Mouse (Mus musculus) kidney, postnatal 10 days (tissue): ENCODE measurements around the gene Mta2.
"Not testable (repeated sequence)": the region's sequence is repeated elsewhere in the genome, so short reads cannot be mapped to it uniquely, and the experiment has no call there.

Source experiments
- DNase-seq: peaks from one replicate; pipeline ENCODE4 v3.0.0; 2021; ENCODE audit warnings: mixed read lengths

The Mta2 gene

GRCm38 (mm10) chr19:8941515-8942217 lies at the start of gene Mta2:
Gene Mta2, plus strand, starts transcription at chr19:8941875.
- peak; percentile 99 for DNase-seq

GRCm38 (mm10) chr19:8892829-8893766 lies 48.6 kb upstream of the Mta2 start, which contains the start of gene Ints5:
Gene Ints5, plus strand, starts transcription at chr19:8893005.
- peak; percentile 89 for DNase-seq

- DNase-seq: no peak
Measured at GRCm38 (mm10) chr19:8895397-8895960, 46.2 kb upstream of the Mta2 start.

- DNase-seq: not testable (repeated sequence)
Measured at GRCm38 (mm10) chr19:8896231-8896630, 45.4 kb upstream of the Mta2 start.

GRCm38 (mm10) chr19:8897211-8897864 lies 44.3 kb upstream of the Mta2 start:
- peak; percentile 74 for DNase-seq

- DNase-seq: peak; percentile 98
Measured at GRCm38 (mm10) chr19:8897865-8898495, 43.7 kb upstream of the Mta2 start, which contains the start of gene Ganab. Gene Ganab, plus strand, starts transcription at chr19:8898071.

- no peak for DNase-seq
Measured at GRCm38 (mm10) chr19:8898576-8898975, 43.1 kb upstream of the Mta2 start.

- peak; percentile 59 for DNase-seq
Measured at GRCm38 (mm10) chr19:8899079-8899478, 42.6 kb upstream of the Mta2 start.

GRCm38 (mm10) chr19:8903412-8903811 lies 38.3 kb upstream of the Mta2 start:
- DNase-seq: no peak

- DNase-seq: no peak
Measured at GRCm38 (mm10) chr19:8908531-8908930, 33.1 kb upstream of the Mta2 start.

- DNase-seq: no peak
Measured at GRCm38 (mm10) chr19:8911810-8912209, 29.9 kb upstream of the Mta2 start.

- no peak for DNase-seq
Measured at GRCm38 (mm10) chr19:8914212-8914611, 27.5 kb upstream of the Mta2 start.

- DNase-seq: no peak
Measured at GRCm38 (mm10) chr19:8919000-8919399, 22.7 kb upstream of the Mta2 start.

GRCm38 (mm10) chr19:8919684-8920072 lies 22.0 kb upstream of the Mta2 start:
- DNase-seq: no peak

- DNase-seq: peak; percentile 97
Measured at GRCm38 (mm10) chr19:8920073-8920736, 21.5 kb upstream of the Mta2 start, which contains the start of gene B3gat3. Gene B3gat3, plus strand, starts transcription at chr19:8920374.

- DNase-seq: peak; percentile 58
Measured at GRCm38 (mm10) chr19:8920836-8921291, 20.8 kb upstream of the Mta2 start.

GRCm38 (mm10) chr19:8921741-8922140 lies 19.9 kb upstream of the Mta2 start:
- no peak for DNase-seq

- no peak for DNase-seq
Measured at GRCm38 (mm10) chr19:8926766-8927165, 14.9 kb upstream of the Mta2 start.

- no peak for DNase-seq
Measured at GRCm38 (mm10) chr19:8927891-8928525, 13.7 kb upstream of the Mta2 start.

- DNase-seq: no peak
Measured at GRCm38 (mm10) chr19:8928689-8929223, 12.9 kb upstream of the Mta2 start.
